Mouse (Mus musculus): ENCODE data around the gene Hoxa7. TPM values are rescaled to one million over a fixed set of nuclear protein-coding genes. Genes with fewer than 3 reads are reported as not detected.

Hoxa7 gene
- polyA plus RNA-seq, 1 experiment from 2014 or later = 8.1 TPM

DNA sequence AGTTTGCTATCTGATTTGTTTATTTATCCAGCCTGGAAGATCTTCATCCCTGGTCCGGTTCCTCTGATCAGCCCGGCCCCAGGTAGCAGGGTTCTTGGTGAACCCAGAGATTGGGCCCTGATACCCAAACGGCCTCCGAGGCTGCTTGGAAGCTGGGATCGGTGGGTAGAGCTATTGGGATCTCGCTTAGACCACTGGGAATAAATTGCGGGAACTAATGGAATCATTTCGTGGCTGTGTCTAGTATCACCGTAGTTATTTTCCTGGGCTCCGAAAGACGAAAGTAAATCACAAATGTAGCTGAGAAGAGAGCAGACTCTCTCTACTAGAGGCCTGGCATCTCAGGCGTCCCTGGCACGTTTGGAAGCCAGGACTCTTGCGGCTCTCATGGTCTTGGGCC lies 16.4 kb downstream of the Hoxa7 start:
- Histone ChIP-seq H3K4me1 (replicated peaks; ENCODE audit: control insufficient read depth, insufficient read depth) (no peaks in the 10 kb centered on the region), H3K36me3 (ENCODE audit: control insufficient read depth, insufficient read depth, low read length) (no peaks in the 10 kb centered on the region), H3K27ac (replicated peaks) (peak overlapping the region; percentile 66), H3K4me2 (replicated peaks; ENCODE audit: low read depth) (peak overlapping the region; percentile 76), H3K9ac (ENCODE audit: low read length) (peak overlapping the region; percentile 61), H3K27me3 (ENCODE audit: control insufficient read depth, insufficient read depth, low read length) (peaks cover 5% of the 10 kb centered on the region; the same call in 1 of the 2 replicates), H3K4me3 (ENCODE audit: low read depth, low read length) (peak overlapping the region; percentile 29), H3K9me3 (ENCODE audit: control insufficient read depth, low read length) (no peaks in the 10 kb centered on the region)
- WGBS = 17% methylated on average over 14 of the region's 14 CpGs
- ATAC-seq (ENCODE audit: low FRiP score, low TSS enrichment) (no peak), DNase-seq (ENCODE audit: low spot score) (no peak)
- TF ChIP-seq CTCF (IDR thresholded peaks at IDR 0.05; ENCODE audit: low read depth) (no peak), EP300 (optimal IDR thresholded peaks at IDR 0.05) (no peak)

DNA sequence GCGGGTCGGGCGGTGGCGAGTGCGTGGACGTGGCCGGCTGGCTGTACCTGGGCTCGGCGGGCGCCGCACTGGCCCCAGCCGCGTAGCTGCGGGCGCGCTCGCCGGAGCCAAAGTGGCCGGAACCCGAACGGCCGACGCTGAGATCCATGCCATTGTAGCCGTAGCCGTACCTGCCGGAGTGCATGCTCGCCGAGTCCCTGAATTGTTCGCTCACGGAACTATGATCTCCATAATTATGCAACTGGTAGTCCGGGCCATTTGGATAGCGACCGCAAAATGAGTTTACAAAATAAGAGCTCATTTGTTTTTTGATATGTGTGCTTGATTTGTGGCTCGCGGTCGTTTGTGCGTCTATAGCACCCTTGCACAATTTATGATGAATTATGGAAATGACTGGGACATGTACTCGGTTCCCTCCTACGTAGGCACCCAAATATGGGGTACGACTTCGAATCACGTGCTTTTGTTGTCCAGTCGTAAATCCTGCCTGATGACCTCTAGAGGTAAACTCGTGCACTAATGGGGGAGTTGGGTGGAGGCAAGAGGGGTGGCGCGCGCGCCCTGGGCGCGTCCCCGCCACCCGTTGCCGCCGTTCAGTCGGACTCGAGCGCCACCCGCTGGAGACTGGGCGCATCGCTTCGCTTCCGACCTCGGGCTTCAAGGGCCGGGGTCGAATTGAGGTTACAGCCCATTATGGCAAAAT lies 17.5 kb downstream of the Hoxa7 start, which contains the start of gene Hoxa5:
Gene Hoxa5 (minus strand): TSS at position 538 of the 703 bp plus-strand sequence.
- DNase-seq (ENCODE audit: low spot score) = peak; percentile 81

DNA sequence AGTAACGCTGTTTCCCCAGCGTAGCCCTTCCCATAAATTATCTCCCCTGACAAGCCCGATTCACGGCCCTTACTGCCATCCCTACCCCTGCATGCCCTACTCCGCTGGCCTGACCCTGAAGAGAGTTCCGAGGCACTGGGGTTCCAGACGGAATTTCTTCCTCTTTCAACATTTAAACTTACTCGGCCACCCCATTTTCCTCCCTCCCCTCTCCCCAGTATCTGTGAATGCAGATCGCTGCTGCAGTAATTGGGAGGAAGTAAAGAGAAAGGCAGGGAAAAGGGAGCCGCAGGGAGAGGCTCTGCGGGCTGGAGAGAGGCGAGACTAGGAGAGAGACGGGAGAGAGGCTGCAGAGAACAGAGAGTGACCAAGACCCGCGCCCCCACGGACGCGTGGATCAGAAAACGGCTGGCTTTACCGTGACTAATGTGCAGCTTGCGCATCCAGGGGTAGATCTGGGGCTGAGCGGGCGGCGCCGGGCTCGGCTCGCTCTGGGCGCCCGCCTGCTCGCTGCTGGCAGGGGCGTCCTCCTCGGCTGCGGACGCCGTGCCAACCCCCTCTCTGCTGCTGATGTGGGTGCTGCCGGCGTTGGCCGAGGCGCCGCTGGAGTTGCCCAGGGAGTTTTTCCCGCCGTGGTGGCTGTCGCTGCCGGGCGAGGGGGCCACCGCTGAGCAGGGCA lies 18.1 kb downstream of the Hoxa7 start:
- Histone ChIP-seq H3K36me3 (ENCODE audit: control insufficient read depth, insufficient read depth, low read length) (no peaks in the 10 kb centered on the region), H3K27me3 (ENCODE audit: control insufficient read depth, insufficient read depth, low read length) (peaks cover 5% of the 10 kb centered on the region; the same call in 1 of the 2 replicates), H3K27ac (replicated peaks) (peak overlapping the region; percentile 86), H3K4me2 (replicated peaks; ENCODE audit: low read depth) (peak overlapping the region; percentile 76), H3K9ac (ENCODE audit: low read length) (peak overlapping the region; percentile 92), H3K4me1 (replicated peaks; ENCODE audit: control insufficient read depth, insufficient read depth) (no peaks in the 10 kb centered on the region), H3K9me3 (ENCODE audit: control insufficient read depth, low read length) (no peaks in the 10 kb centered on the region), H3K4me3 (ENCODE audit: low read depth, low read length) (peak overlapping the region; percentile 73)
- ATAC-seq (ENCODE audit: low FRiP score, low TSS enrichment) (peak; percentile 33), DNase-seq (ENCODE audit: low spot score) (peak; percentile 30)
- 1% methylated on average over 42 of the region's 46 CpGs for WGBS
- TF ChIP-seq CTCF (IDR thresholded peaks at IDR 0.05; ENCODE audit: low read depth) (no peak), EP300 (optimal IDR thresholded peaks at IDR 0.05) (no peak)

More for the DNA sequence above, 17.5 kb downstream of the Hoxa7 start, which contains the start of gene Hoxa5:
- WGBS = under 1% methylated on average over 62 of the region's 65 CpGs
- peak within 1 kb of the TSS; percentile 86 for H3K27ac ChIP-seq (replicated peaks)
- peak; percentile 92 for TF ChIP-seq CTCF (IDR thresholded peaks at IDR 0.05; ENCODE audit: low read depth)
- TF ChIP-seq EP300 (optimal IDR thresholded peaks at IDR 0.05) = no peak
- no peaks in the 10 kb centered on the region for H3K36me3 ChIP-seq (ENCODE audit: control insufficient read depth, insufficient read depth, low read length)
- H3K9me3 ChIP-seq (ENCODE audit: control insufficient read depth, low read length) = no peaks in the 10 kb centered on the region
- H3K27me3 ChIP-seq (ENCODE audit: control insufficient read depth, insufficient read depth, low read length) = peaks cover 5% of the 10 kb centered on the region; the same call in 1 of the 2 replicates
- ATAC-seq (ENCODE audit: low FRiP score, low TSS enrichment) = peak; percentile 88
- H3K9ac ChIP-seq (ENCODE audit: low read length) = peak within 1 kb of the TSS; percentile 92
- peak within 1 kb of the TSS; percentile 73 for H3K4me3 ChIP-seq (ENCODE audit: low read depth, low read length)
- peak within 1 kb of the TSS; percentile 76 for H3K4me2 ChIP-seq (replicated peaks; ENCODE audit: low read depth)
- H3K4me1 ChIP-seq (replicated peaks; ENCODE audit: control insufficient read depth, insufficient read depth) = no peaks in the 10 kb centered on the region

DNA sequence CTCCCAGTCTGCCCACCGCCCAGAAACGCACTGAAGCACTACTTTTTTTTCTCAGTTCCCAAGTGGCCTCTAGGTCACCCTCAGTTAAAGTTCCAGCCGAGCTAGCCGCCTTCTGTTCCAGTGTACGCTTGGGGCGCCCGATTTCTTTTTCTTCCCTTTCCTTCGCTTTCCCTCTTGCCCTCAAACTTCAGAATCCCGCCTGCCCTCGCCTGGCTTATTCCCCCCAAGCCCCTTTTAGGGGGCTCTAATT lies 18.6 kb downstream of the Hoxa7 start:
- peak overlapping the region; percentile 86 for H3K27ac ChIP-seq (replicated peaks)
- H3K9ac ChIP-seq (ENCODE audit: low read length) = peak overlapping the region; percentile 92
- DNase-seq (ENCODE audit: low spot score) = peak; percentile 19
- peak overlapping the region; percentile 73 for H3K4me3 ChIP-seq (ENCODE audit: low read depth, low read length)
- no peaks in the 10 kb centered on the region for H3K9me3 ChIP-seq (ENCODE audit: control insufficient read depth, low read length)
- H3K4me2 ChIP-seq (replicated peaks; ENCODE audit: low read depth) = peak overlapping the region; percentile 76
- H3K36me3 ChIP-seq (ENCODE audit: control insufficient read depth, insufficient read depth, low read length) = no peaks in the 10 kb centered on the region
- H3K4me1 ChIP-seq (replicated peaks; ENCODE audit: control insufficient read depth, insufficient read depth) = no peaks in the 10 kb centered on the region
- no peak for ATAC-seq (ENCODE audit: low FRiP score, low TSS enrichment)
- WGBS = 21% methylated on average over 10 of the region's 10 CpGs
- TF ChIP-seq EP300 (optimal IDR thresholded peaks at IDR 0.05) = no peak
- no peak for TF ChIP-seq CTCF (IDR thresholded peaks at IDR 0.05; ENCODE audit: low read depth)
- peaks cover 2% of the 10 kb centered on the region; the same call in 1 of the 2 replicates for H3K27me3 ChIP-seq (ENCODE audit: control insufficient read depth, insufficient read depth, low read length)

DNA sequence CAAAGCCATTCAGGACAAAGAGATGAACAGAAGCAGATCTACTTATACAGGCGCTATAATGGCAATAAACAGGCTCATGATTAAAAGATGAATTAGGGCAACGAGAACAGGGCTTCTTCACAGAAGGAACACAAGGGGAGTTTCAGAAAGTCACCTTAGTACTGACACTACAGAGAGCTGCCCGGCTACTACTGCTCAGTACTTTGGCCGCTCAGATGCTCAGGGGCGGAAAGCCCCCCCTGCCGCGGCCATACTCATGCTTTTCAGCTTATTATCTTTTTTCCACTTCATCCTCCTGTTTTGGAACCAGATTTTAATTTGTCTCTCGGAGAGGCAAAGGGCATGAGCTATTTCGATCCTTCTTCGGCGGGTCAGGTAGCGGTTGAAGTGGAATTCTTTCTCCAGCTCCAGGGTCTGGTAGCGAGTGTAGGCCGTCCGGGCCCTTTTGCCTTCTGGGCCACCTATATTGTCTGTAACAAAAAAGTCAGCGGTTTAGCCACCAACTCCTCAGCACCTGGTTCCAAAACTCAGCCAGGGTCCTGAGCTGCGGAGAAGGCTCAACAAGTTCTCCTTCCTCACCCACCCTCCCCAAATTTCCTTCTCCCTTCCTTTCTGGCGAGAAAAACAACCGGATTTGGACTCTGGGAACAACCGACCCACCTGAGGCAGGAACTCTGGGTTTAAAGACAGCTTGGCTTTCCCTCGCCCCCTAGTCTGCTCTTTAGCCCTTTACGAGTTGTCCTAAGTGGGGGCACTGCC lies 19.1 kb downstream of the Hoxa7 start:
- H3K36me3 ChIP-seq (ENCODE audit: control insufficient read depth, insufficient read depth, low read length) = no peaks in the 10 kb centered on the region
- ATAC-seq (ENCODE audit: low FRiP score, low TSS enrichment) (no peak), DNase-seq (ENCODE audit: low spot score) (no peak)
- H3K9ac ChIP-seq (ENCODE audit: low read length) = peak overlapping the region; percentile 92
- WGBS = 27% methylated on average over 22 of the region's 22 CpGs
- H3K9me3 ChIP-seq (ENCODE audit: control insufficient read depth, low read length) = no peaks in the 10 kb centered on the region
- peak overlapping the region; percentile 86 for H3K27ac ChIP-seq (replicated peaks)
- no peak for TF ChIP-seq CTCF (IDR thresholded peaks at IDR 0.05; ENCODE audit: low read depth)
- TF ChIP-seq EP300 (optimal IDR thresholded peaks at IDR 0.05) = no peak
- H3K4me3 ChIP-seq (ENCODE audit: low read depth, low read length) = peak overlapping the region; percentile 73
- H3K4me1 ChIP-seq (replicated peaks; ENCODE audit: control insufficient read depth, insufficient read depth) = no peaks in the 10 kb centered on the region
- H3K27me3 ChIP-seq (ENCODE audit: control insufficient read depth, insufficient read depth, low read length) = peaks cover 2% of the 10 kb centered on the region; the same call in 1 of the 2 replicates
- H3K4me2 ChIP-seq (replicated peaks; ENCODE audit: low read depth) = peak overlapping the region; percentile 76
